Mouse (Mus musculus): ENCODE data around the gene Scyl3. TPM values are rescaled to one million over a fixed set of nuclear protein-coding genes. Genes with fewer than 3 reads are reported as not detected.

Gene Scyl3
- polyA plus RNA-seq, 1 experiment: 18.8 TPM

DNA sequence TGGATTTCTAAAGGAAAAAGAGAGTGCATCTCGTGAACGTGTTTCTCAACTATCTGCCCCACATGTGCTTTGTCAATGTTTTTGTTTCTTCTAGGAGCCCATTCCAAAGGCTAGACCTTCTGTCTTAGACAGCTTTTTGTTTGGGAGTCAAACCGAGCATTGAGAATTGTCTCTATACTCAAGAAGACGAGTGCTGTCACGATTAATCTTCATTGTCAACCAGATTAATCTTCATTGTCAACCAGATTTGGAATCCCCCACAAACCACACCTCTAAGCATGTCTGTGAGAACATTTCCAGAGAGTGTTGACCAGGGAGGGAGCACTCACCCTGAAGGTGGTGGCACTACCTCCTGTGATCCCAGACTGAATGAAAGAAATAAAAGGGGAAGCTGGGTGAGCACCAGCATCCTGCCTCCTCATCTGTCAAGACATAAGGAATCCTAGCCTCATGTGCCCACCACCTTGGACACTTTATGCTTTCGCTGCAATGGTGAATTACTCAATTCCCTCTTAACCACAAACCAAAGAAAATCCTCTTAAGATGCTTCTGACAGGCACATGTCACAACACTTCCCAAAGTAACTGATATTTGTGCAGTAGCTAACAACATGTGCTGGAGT, 73.0 kb downstream of the Scyl3 start:
- H3K27ac ChIP-seq (ENCODE audit: insufficient read depth, low read length): no peak overlapping the region
- H3K9me3 ChIP-seq (replicated peaks; ENCODE audit: control insufficient read depth, insufficient read depth, low read length, poor library complexity, severe bottlenecking): no peaks in the 10 kb centered on the region
- TF ChIP-seq CTCF (IDR thresholded peaks at IDR 0.05; ENCODE audit: low read depth, low read length) (no peak), EP300 (IDR thresholded peaks at IDR 0.05; ENCODE audit: insufficient read depth, low read depth, low read length) (no peak), POLR2A (IDR thresholded peaks at IDR 0.05; ENCODE audit: insufficient read depth, low read length) (no peak)
- no peaks in the 10 kb centered on the region for H3K27me3 ChIP-seq (ENCODE audit: control insufficient read depth, insufficient read depth, low read length, poor library complexity, severe bottlenecking)
- no peak overlapping the region for H3K4me3 ChIP-seq (ENCODE audit: low read depth, low read length)
- no peak overlapping the region for H3K9ac ChIP-seq (ENCODE audit: low read depth, poor library complexity, severe bottlenecking)
- peaks cover 3% of the 10 kb centered on the region for H3K4me1 ChIP-seq (ENCODE audit: control insufficient read depth, insufficient read depth, low read length)
- H3K36me3 ChIP-seq (ENCODE audit: control insufficient read depth, insufficient read depth, low read length, poor library complexity, severe bottlenecking): peaks cover 3% of the 10 kb centered on the region

- H3K4me1 ChIP-seq (ENCODE audit: control insufficient read depth, insufficient read depth, low read length): peaks cover 3% of the 10 kb centered on the region
- H3K9me3 ChIP-seq (replicated peaks; ENCODE audit: control insufficient read depth, insufficient read depth, low read length, poor library complexity, severe bottlenecking): no peaks in the 10 kb centered on the region
- TF ChIP-seq POLR2A (IDR thresholded peaks at IDR 0.05; ENCODE audit: insufficient read depth, low read length): no peak
- no peak for TF ChIP-seq EP300 (IDR thresholded peaks at IDR 0.05; ENCODE audit: insufficient read depth, low read depth, low read length)
- no peak for TF ChIP-seq CTCF (IDR thresholded peaks at IDR 0.05; ENCODE audit: low read depth, low read length)
- H3K36me3 ChIP-seq (ENCODE audit: control insufficient read depth, insufficient read depth, low read length, poor library complexity, severe bottlenecking): no peaks in the 10 kb centered on the region
- no peak overlapping the region for H3K9ac ChIP-seq (ENCODE audit: low read depth, poor library complexity, severe bottlenecking)
- peak overlapping the region; percentile 16; the same call in 1 of the 2 replicates for H3K27ac ChIP-seq (ENCODE audit: insufficient read depth, low read length)
- no peaks in the 10 kb centered on the region for H3K27me3 ChIP-seq (ENCODE audit: control insufficient read depth, insufficient read depth, low read length, poor library complexity, severe bottlenecking)
- no peak overlapping the region for H3K4me3 ChIP-seq (ENCODE audit: low read depth, low read length)
These were observed 75.4 kb downstream of the Scyl3 start for GRCm38 (mm10) chr1:164004311-164004710.

Other genes with a start within 250 kb of the Scyl3 start
- gene Mettl11b, start 203.9 kb upstream of the Scyl3 start, polyA plus RNA-seq (2011; ENCODE audit: insufficient read depth, insufficient read length, low read depth, missing spikeins): not detected in 2 replicates
- 39.9 and 40.5 TPM in 2 replicates for gene Kifap3, start 149.5 kb upstream of the Scyl3 start, polyA plus RNA-seq (2011; ENCODE audit: insufficient read depth, insufficient read length, low read depth, missing spikeins)
- 54.3 and 69.3 TPM in 2 replicates for gene BC055324, start 65.7 kb downstream of the Scyl3 start, polyA plus RNA-seq (2011; ENCODE audit: insufficient read depth, insufficient read length, low read depth, missing spikeins)
- gene Mettl18, start 65.8 kb downstream of the Scyl3 start, polyA plus RNA-seq (2011; ENCODE audit: insufficient read depth, insufficient read length, low read depth, missing spikeins): 9.6 TPM in 2 replicates
- gene Sele, start 119.1 kb downstream of the Scyl3 start, polyA plus RNA-seq (2011; ENCODE audit: insufficient read depth, insufficient read length, low read depth, missing spikeins): not detected in 2 replicates
- gene Sell, start 132.9 kb downstream of the Scyl3 start, polyA plus RNA-seq (2011; ENCODE audit: insufficient read depth, insufficient read length, low read depth, missing spikeins): not detected in 2 replicates
- gene Selp, start 186.2 kb downstream of the Scyl3 start, polyA plus RNA-seq (2011; ENCODE audit: insufficient read depth, insufficient read length, low read depth, missing spikeins): 0.20 and 0.76 TPM in 2 replicates
- 5.7 and 6.0 TPM in 2 replicates for gene F5, start 222.7 kb downstream of the Scyl3 start, polyA plus RNA-seq (2011; ENCODE audit: insufficient read depth, insufficient read length, low read depth, missing spikeins)